Mouse (Mus musculus): ENCODE measurements around the gene Enpp6.
A peak's percentile ranks its signal among the peaks of the same experiment; 100 is the strongest.

Enpp6 gene

DNA sequence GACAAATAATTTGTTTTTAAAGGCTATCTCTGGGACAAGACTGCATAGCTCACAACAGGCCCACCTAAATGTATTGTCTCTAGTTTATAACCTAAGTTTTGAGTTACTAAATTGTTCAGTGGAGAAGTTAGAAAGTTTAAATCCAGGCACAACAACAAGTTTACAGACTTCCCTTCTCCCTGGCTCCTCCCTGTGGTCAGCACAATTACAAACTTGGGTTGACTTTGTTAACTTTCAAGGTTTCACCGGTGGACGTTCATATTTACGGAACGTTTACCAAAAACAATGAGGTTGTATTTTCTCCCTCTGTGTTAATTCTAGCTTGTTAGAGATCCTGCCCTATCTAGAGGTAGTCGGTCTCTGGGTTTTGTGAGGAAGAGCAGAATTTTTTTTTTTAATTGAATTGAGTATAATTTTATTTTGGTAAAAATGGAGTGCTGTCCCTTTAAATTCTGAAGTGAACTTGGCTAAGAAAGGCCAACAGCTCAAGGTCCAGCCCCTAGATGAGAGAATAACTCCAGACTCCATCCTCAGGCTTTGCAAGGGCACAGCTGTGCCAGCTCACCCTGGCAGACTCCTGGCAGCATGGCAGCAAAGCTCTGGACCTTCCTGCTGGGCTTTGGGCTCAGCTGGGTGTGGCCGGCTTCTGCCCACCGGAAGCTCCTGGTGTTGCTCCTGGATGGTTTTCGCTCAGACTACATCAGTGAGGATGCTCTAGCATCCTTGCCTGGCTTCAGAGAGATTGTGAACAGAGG lies at the start of gene Enpp6:
Gene Enpp6, plus strand, starts transcription at position 502 of the 755 bp plus-strand sequence.
- no peak for DNase-seq (ENCODE audit: low read depth, low spot score)

DNA sequence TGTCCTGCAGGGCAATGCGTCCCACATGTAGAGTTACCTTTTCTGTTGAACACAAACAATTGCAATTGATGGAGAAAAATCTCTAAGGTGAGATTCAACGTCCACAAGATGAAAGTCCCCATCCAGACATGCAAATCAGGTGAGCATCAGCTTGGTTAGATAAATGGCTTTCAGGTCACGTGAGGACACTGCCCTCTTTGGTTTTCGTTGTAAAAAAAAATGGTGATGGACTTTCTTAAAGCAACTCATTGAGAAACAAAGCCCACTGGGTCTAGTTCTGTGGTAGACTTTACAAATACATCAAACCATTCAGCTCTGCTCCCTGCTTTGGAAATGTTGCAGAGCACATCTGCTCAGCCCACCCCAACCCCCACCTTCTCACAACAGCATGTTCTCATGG lies 48.5 kb upstream of the Enpp6 start:
- no peak for DNase-seq (ENCODE audit: low read depth, low spot score)

DNA sequence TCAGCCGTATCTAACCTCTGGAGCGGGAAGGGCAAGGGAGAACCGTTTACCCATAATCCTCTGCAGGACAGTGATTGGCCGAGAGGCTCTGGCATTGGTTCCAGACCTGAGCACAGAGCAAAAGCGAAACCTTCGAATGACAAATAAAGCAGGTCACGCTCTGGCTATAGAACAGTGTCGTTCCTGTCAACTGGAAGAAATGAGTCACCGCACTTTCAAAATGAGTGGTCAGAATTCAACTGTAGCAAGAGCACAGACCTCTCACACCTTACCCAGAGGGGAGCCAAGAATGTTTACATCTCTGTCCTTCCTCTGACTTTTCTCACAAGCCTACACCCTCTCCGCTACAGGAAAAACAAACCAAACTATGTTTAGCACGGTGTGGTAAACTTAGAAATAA lies 45.4 kb upstream of the Enpp6 start:
- no peak for DNase-seq (ENCODE audit: low read depth, low spot score)

DNA sequence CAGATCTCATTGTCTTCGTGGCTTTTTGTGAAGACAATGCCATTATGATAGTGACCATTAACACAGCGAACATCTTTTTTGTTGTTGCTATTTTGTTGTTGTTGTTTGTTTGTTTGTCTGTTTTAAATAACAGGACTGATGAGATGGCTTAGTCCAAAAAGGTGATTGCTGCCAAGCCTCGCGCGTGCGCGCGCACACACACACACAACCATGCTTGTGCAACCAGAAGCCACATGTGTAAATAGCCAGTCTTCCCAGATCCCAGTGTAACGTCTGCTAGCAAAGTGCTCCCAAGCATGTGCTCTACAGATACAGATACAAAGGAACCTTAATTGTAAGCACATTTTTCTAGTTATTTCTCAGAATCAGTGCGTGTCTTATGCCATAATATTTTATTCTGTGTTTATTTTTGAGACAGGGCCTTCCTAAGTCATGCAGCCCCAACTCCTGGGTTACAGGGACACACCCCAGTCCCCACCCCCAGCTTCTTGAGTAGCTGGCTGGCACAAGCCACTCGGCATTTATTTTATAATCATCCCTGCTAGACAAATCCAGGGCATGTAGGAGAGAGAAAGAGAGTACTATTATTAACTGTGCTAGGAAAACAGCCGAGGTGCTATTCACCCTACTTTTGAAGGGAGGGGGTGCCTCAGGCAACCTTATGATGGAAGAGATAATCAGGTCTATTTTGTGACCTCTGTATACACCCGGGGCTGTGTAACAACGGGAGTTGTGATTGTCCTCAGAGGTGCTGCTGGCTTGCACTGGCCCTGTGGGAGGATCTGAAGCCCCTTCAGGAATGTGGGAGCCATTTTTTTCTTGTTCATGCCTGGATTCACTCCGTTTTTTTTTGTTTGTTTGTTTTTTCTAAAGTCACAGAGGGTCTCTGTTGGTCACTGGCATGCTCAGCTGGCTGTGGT lies 44.7 kb upstream of the Enpp6 start:
- DNase-seq (ENCODE audit: low read depth, low spot score) = no peak

DNA sequence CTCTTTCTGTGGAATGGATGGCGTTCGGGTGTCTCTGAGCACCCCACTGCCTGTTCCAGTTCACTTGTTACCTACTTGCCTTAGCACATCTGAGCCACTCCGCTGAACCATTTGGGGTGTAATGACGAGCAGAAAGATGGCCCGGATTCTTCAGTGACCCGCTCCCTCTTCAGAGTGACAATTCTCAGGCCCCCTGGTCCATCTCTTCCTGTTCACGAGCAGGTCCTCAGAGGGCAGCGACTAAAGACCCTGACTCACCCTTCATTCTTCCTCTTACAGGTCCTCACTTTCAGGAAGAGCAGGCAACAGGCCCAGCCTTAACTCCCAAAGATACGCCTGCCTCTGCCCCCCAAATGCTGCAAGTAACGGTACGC lies 44.0 kb upstream of the Enpp6 start:
- no peak for DNase-seq (ENCODE audit: low read depth, low spot score)

DNA sequence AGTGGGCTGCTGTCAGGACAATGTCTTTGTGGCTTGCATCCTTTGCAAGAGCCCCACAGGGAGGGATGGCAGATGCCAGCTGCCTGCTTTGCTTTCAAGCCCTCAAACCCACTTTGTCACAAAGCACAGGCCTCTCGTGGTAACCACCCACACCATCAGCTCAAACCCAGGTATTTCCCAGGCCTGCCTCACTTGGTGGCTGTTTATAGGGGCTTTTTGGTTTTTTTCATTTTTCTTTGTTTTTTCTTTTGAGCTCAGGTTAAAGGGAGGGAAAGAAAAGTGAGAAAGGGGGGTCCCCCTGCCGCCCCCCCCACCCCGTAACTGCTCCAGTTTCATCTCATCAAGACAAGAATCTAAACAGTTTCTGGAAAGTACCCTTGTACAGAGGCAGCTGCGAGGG lies 43.4 kb upstream of the Enpp6 start:
- no peak for DNase-seq (ENCODE audit: low read depth, low spot score)

DNA sequence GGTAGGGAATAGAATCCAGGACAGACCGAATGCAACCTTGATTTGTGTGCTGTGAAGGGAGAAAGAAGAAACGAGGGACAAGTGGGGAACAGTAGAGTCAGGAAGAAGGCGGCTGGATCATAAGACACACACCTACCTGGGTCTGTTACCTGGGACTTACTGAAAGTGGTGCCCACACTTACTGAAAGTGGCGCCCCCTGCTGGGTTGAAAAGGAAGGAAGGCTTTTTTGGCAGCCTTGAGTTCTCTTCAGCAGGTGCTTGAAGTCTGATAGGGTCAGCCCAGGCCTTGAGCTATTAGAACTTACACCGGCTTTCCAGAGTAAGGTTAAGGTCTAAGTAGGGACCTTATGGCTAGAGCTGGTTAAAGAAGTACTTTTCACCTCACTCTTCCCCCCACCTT lies 40.5 kb upstream of the Enpp6 start:
- DNase-seq (ENCODE audit: low read depth, low spot score) = no peak

DNA sequence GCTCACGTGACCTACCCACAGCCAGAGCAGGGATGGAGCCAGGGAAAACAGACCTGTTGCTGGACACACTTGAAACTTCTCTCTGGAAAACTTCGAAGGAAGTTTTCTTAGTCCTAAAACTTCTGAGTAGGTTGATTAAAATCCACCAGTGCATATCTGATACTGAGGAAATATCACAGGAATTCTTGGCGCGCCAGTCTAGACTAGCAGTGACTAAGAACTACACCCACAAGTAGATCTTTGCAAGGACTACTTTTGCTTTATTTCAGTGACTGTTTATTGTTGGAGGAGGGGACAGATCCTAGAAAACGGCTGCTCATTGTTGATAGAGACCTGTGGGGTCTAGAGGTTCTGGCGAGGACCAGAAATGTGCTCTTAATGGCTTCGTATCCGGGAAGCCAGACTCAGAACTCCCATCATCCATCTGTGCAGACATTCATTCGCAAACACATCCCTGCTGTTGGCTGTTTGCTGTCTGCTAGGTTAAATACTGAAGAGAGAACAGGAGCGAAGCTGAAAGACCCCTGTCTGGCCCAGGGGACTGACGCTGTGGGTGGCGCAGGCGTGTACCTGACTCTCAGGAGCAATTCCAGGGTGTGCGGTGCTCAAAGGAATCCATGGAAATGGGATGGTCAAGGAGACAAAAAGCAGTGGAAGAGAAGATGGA lies 38.5 kb upstream of the Enpp6 start:
- no peak for DNase-seq (ENCODE audit: low read depth, low spot score)

DNA sequence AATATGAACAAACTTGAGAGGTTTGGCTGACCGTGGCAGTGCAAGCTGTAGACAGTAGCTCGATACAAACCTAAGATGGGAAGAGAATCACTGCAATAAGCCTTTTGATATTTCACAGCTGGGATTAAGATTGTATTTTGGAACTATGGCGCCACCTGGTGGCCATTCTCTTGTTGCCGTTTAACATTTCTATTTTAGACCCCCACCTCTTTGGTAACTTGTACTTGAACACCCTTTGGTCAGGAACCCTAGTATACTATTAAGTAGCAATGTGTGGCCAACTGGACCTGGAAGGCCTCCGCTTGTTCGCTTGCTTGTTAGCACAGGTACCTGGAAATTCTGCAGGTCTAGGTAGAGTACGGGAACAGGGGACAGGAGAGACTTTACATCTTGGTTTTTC lies 33.2 kb upstream of the Enpp6 start:
- no peak for DNase-seq (ENCODE audit: low read depth, low spot score)

DNA sequence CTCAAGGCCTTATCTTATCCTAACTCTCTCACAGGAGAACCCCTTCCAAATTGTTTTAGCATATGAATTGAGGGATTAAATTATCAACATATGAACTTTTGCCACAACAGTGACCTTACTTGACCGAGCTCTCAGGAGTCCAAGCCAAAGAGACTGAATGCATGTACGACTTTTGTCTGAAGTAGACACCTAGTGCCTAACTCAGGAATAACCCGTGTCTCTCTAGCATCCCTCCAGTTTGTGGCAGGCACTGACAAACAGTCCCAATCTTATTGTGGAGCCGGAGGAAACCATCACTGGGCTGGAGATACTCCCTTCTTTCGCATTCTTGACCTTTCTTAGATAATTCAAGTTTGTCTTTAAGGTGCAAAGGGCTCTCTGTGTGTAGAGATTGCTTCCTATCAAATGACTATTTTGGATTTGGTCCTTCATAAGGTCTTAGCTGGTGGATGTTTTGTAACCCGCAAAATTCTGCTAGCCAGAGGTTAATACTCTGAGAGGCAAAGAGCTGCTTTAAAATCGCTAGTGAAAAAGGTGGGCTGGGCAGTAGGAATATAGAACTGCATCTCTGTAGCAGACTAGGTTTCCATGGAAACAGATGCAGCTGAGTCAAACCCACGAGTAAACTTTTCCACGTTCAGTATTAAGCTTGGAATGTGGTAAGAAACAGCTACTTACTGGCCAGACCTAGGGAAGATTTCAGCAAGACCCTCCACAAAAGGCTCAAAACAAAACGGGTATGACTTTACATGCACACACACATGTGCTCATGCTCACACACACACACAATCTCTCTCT lies 23.9 kb upstream of the Enpp6 start:
- DNase-seq (ENCODE audit: low read depth, low spot score) = peak; percentile 43

DNA sequence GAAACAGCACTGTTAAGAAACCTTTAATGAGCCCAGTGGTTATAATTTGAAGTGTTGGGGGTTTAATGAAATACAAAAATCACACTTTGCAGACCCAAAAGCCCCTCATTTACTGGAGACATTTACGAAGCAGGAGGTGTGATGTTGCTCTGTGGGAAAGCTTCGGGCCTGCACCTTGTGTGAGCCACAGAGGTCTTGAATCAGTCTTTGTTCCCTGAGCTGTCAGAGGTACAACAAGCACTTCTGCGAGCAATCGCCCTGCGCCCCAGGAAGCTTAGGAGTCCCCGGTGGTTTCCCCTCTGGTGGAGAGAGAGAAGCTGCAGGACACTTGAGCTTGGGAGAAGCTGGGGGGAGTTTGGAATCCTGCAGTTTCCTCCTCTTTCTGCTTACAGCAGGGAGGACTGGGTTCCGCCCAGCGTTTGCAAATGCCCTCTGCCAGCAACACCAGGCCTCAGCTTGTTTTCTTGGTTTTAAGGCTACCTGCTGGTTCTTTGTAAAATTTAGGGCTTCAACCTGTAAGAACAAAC lies 23.0 kb upstream of the Enpp6 start:
- no peak for DNase-seq (ENCODE audit: low read depth, low spot score)

DNA sequence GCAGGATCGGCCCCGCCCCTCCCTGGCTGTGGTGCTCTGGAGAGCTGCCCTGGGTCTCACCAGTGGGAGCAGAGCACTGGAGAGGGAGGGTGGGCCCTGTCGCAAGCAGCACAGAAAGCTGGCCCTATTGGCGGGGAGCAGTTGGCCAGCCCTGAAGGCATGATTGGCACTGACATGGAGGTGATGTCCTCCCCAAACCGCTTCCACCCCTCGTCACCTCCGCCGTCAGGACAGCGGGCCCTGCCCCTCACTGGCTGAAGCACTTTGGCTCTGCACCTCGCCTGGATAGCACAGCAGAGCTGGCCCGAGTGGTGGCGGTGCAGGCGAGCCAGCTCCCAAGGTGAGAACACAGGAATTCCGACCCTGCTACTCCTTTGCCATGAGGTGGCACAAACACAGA lies 20.9 kb upstream of the Enpp6 start:
- DNase-seq (ENCODE audit: low read depth, low spot score) = no peak

DNA sequence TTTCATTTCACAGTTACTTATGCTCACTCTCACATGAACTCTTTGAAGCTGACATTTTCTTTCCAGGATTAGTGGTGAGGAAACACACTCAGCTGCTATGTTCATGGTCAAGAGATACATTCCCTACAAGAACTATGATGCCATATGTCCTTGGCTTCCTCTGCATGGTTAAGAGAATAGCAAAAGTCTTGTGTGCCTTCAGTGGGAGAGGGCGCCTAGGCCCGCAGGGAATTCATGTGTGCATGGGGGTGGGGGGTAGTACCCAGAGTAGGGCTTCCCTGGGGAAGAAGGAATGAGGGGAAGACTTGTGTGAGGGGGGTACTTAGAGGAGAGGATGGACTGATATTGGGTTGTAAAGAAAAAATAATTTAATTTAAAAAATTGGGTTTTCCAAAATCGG lies 18.0 kb upstream of the Enpp6 start:
- DNase-seq (ENCODE audit: low read depth, low spot score) = no peak

DNA sequence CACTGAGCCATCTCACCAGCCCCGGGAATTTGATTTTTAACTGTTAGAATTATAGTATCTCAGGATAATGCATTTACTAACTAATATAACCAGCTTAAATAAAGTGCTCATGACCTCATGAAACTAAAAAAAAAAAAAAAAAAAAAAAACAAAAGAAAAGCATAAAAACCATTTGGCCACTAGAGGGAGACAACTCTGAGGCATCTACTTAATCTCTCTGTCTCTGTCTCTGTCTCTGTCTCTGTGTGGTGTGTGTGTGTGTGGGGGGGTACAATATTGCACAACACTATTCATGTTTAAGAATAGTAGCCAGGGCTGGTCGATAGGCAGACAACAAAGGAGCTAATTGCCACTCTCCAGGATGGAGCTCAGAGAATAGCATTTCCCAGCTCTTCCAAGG lies 17.3 kb upstream of the Enpp6 start:
- DNase-seq (ENCODE audit: low read depth, low spot score) = no peak

DNA sequence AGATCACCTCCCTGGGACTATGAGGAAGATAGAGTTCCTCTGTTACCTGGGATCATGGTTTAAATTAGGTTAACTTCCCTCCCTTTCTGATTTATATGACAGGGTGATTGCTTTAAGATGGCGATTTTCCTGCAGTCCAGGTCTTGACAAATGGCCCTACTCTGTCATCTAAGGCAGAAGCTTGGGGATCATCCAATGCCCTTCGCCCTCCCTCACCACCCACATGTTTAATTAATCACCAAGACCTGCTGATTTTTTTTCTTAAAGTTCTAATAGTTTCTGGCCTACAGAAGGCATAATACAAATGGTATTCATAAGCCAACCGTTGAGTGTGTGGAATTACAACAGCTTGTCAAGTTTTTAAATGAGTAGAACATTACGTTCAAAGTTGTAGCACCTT lies 9.3 kb upstream of the Enpp6 start:
- no peak for DNase-seq (ENCODE audit: low read depth, low spot score)

DNA sequence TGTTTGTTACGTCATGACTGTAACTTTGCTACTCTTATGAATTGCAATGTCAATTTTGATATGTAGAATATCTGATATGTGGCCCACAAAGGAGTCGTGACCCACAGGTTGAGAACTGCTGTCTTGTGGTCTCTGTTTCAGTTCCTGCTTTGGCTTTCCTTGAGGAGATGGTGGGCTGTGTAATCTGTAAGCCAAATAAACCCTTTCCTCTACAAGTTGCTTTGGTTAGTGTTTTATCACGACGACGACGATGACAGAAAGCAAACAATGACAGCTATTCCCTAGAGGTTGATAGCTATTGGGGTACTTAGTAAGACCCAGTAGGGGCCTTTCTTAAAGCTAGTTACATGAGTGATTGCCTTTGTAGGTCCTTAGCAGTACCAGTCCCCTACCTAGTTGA lies 4.5 kb upstream of the Enpp6 start:
- DNase-seq (ENCODE audit: low read depth, low spot score) = no peak

DNA sequence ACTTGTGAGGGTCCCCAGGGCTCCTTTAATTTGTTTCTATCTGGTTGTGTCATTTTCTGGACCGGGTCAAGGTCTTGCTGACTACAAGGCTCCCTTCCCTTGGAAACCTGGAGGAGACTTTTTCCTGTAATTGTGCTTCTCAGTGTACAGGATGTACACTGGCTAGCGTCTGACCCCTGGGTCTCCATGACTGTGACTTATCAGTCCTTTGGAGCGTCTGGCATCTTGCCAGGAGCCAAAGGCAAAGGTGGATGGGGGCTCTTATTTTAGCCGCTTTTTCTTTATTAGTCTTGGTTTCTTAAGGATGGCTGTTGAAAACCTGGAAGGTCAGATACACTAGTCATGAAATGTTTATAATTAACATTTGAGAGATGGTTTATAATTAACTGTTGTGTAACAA lies 3.9 kb upstream of the Enpp6 start:
- no peak for DNase-seq (ENCODE audit: low read depth, low spot score)

DNA sequence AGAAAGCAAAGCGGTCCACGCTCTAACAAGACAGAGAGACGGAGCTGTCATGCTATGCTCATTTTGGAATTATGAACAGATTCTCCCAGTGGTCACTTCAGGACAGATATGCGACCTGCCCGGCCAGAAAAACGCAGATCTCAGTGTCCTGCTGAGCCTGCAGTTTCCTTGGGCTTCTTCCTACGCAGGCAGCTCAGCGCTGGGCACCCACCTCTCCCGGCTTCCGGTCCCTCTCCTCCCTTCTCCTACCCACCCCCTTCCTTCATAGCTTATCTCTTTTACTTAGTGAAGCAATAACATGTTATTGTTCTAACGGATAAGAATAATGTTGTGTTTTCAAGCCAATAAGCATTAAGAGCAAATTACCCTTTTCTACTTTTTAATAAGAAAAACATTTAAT lies 2.0 kb upstream of the Enpp6 start:
- DNase-seq (ENCODE audit: low read depth, low spot score) = no peak

DNA sequence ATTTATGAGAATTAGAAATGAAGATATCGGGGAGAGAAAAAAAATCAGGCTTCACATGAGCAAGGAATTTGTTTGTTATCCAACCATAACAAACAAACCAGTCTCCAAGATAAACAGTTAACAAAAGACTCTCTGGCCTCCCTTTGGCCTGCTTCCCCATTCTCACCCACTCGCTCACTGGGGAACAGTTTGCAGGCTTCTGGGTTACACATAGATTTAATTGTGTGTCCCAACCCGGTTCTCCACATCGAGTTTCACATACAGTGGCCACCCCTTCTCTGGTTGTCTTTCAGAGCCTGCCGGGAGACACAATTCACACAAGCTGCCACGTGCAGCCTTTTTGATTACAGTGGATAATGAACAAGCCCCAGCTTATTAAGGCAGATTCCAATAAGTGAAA lies 1.7 kb downstream of the Enpp6 start:
- DNase-seq (ENCODE audit: low read depth, low spot score) = no peak

DNA sequence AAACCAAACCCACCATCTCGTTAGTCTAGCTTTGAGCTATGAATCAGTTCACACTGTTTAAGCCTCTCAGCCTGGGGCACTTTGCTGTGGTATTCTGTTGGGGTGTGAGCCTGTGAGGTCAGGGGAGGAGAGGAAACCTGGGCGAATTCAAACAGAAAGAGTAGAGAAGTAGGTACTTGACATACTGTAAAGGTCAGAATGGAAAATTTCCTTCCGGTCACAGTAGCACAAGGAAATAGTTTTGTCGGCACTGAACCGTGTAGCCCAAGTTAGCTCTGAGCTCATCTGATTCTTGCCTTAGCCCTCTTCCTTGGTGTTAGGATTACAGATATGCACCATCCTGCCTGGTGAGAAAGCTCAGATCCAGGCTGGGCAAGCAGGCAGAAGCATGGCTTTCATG lies 4.4 kb downstream of the Enpp6 start:
- no peak for DNase-seq (ENCODE audit: low read depth, low spot score)

DNA sequence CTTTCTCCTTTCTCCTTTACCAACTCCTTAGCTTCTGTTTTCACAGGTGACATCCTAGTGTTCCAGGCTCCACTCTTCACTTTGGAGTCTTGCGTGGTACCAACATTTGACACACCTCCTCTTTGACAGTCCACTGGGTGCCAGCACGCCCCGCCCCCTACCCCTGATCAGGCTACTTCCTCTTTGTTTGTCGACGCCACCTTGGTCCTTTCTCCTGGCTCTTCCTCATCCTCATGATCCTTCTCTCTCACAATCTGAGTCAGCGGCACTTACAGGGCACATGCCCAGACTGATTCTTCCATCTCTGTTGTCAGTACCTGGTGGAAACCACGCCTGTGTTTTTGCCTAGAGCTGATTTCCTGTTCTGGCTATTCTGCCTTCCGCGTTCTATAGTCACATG lies 5.9 kb downstream of the Enpp6 start:
- DNase-seq (ENCODE audit: low read depth, low spot score) = no peak
